Mouse (Mus musculus) liver, embryonic 14.5 days (tissue): ENCODE measurements around the gene Egfl7.

Experiments used
- CTCF ChIP-seq: IDR thresholded peaks from 2 replicates; pipeline ENCODE4 v1.5.1; 2016; ENCODE audit warnings: antibody characterized with exemption, low read depth, control low read depth
- EP300 ChIP-seq: IDR thresholded peaks from 2 replicates; pipeline ENCODE4 v1.6.1; 2016; ENCODE audit warnings: antibody characterized with exemption, low read depth

DNA sequence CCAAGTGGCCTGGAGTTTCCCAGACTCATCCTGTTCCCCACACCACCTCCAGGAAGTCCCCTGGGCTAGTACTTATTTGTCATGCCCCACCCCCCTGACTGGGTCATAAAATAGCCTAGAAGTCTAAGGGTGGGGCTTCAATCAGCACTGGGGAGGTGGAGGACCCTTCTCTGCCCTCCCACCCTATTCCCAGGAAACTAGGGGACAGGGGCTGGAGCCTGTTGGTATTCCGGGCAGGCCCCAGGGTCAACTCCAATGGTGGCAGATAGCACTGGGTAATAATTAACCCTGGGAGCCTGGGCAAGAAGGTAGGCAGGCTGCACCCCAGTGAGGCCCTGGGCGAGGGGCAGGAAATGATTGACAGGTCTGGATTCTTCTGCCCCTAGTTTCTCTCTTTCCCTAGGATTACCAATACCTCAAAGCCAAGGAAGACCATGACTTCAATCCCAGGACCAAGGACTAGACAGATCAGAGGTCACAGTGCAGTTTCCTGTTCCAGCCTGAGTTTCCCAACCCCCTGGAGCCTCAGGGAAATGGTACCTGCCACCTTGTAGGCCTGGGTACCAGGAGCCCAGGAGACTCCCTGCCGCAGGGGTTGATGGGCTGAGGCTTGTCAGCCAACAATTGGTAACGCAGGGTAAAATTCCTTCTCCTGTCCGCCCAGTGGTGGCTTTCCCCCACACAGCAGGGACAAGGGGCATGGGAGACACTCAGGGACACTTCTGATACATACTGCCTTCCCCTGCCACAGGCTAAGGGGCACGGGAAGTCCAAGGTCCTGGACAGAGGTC lies 15.3 kb downstream of the Egfl7 start:
- TF ChIP-seq CTCF (no peak), EP300 (no peak)
